Mouse (Mus musculus): ENCODE results near the gene Polr3b.

Gene Polr3b

GRCm38 (mm10) chr10:84711940-84712339, 89.8 kb downstream of the Polr3b start:
- DNase-seq: no peak

GRCm38 (mm10) chr10:84712532-84712931, 90.4 kb downstream of the Polr3b start:
- no peak for DNase-seq

GRCm38 (mm10) chr10:84713043-84713442, 91.0 kb downstream of the Polr3b start:
- no peak for DNase-seq

- no peak for DNase-seq
These were observed 93.5 kb downstream of the Polr3b start for GRCm38 (mm10) chr10:84715639-84716038.

GRCm38 (mm10) chr10:84716581-84716980, 94.5 kb downstream of the Polr3b start:
- no peak for DNase-seq

GRCm38 (mm10) chr10:84722711-84723110, 100.6 kb downstream of the Polr3b start:
- no peak for DNase-seq

- no peak for DNase-seq
These were observed 104.9 kb downstream of the Polr3b start for GRCm38 (mm10) chr10:84727005-84727404.

GRCm38 (mm10) chr10:84727760-84728159, 105.7 kb downstream of the Polr3b start:
- no peak for DNase-seq

- no peak for DNase-seq
These were observed 108.0 kb downstream of the Polr3b start for GRCm38 (mm10) chr10:84730078-84730477.

GRCm38 (mm10) chr10:84730956-84731355, 108.9 kb downstream of the Polr3b start:
- no peak for DNase-seq

- no peak for DNase-seq
These were observed 111.4 kb downstream of the Polr3b start for GRCm38 (mm10) chr10:84733511-84733910.

- peak; percentile 21 for DNase-seq
These were observed 133.0 kb downstream of the Polr3b start for GRCm38 (mm10) chr10:84754851-84755785.

GRCm38 (mm10) chr10:84755786-84756203, 133.7 kb downstream of the Polr3b start, which contains the start of gene Rfx4:
TSS of gene Rfx4 (plus strand) at chr10:84756062.
- DNase-seq: peak; percentile 20

- DNase-seq: no peak
These were observed 134.5 kb downstream of the Polr3b start for GRCm38 (mm10) chr10:84756435-84757095.

- no peak for DNase-seq
These were observed 135.5 kb downstream of the Polr3b start for GRCm38 (mm10) chr10:84757426-84758199.

- no peak for DNase-seq
These were observed 136.0 kb downstream of the Polr3b start for GRCm38 (mm10) chr10:84758200-84758468.

- peak; percentile 14 for DNase-seq
These were observed 136.7 kb downstream of the Polr3b start for GRCm38 (mm10) chr10:84758483-84759431.

- no peak for DNase-seq
These were observed 137.5 kb downstream of the Polr3b start for GRCm38 (mm10) chr10:84759511-84760117.

GRCm38 (mm10) chr10:84760118-84761111, 138.3 kb downstream of the Polr3b start:
- peak; percentile 23 for DNase-seq

GRCm38 (mm10) chr10:84768766-84769165, 146.7 kb downstream of the Polr3b start:
- no peak for DNase-seq

Measured in right cerebral cortex, postnatal 25 days (tissue).